Mouse (Mus musculus): ENCODE results near the gene Pde4d. TPM values are rescaled to one million over a fixed set of nuclear protein-coding genes. Genes with fewer than 3 reads are reported as not detected.

Pde4d gene
- total RNA-seq, 2 experiments from 2014 or later, result 108 to 120 TPM

DNA sequence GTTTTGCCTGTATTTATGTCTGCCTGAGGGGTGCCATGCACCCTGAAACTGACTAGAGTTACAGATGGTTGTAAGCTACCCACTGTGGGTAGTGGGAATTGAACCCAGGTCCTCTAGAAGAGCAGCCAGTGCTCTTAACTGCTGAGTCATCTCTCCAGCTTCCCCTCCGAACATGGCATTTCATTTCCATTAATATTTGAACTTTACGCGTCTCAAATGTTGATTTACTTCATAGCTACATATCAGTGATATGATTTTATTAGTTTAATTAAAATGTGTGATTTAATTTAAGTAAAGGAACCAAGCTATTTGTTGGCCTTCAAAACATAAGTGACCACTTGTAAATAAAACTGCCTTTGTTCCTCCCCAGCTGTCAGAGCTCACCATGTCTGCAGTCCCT is 1239.4 kb downstream of the Pde4d start:
- no peak for DNase-seq (ENCODE audit: extremely low spot score in 1 of 2, low spot score in 2 of 2)
- intact Hi-C loops (cut with DNase I), result no loop called here

DNA sequence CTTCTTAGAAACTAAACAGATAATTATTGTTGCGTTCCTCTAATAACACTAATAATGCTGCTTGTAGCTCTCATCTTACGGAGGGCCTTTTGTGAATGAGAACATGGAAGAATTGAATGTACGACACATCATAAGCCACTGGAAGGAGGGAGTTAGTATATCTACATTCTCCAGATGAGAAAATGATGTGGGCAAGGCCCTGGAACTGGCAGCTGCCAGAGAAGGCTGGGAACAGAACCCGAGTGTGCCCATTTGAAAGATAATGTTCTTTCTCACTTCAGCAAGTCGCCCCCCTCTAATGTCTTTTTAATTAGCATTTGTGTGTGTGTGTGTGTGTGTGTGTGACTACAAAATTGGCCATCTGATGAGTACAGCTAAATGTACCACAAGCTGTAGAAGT is 1240.8 kb downstream of the Pde4d start:
- intact Hi-C loops (cut with DNase I), result loop anchor here (5.0 kb wide), 1 partner anchor 37 kb away; no protein-coding TSS in a partner anchor
- DNase-seq (ENCODE audit: extremely low spot score in 1 of 2, low spot score in 2 of 2), result no peak

GRCm38 (mm10) chr13:109692851-109693250 is 1243.1 kb downstream of the Pde4d start:
- intact Hi-C loops (cut with DNase I), result loop anchor here (5.0 kb wide), 1 partner anchor 34 kb away; no protein-coding TSS in a partner anchor

DNA sequence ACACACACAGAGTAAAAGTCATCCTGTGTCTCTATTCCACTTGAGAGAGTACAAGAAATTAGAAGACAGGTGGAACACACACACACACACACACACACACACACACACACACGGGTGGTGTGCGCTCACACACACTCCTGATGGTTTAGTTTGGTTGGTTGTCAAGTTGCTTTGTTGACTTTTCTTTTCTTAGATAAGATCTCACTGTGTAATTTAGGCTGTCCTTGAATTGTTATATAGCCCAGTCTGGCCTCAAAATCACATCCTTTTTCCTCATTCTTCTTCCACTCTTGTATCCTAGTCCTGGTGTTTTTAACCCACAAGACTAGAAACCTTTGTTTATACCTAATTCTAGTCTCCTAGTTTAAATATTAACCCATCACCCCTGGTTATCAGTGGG is 1244.0 kb downstream of the Pde4d start:
- no peak for DNase-seq (ENCODE audit: extremely low spot score in 1 of 2, low spot score in 2 of 2)
- intact Hi-C loops (cut with DNase I), result loop anchor here (5.0 kb wide), 1 partner anchor 34 kb away; no protein-coding TSS in a partner anchor

More at GRCm38 (mm10) chr13:109692851-109693250, 1243.1 kb downstream of the Pde4d start:
- no peak for DNase-seq (ENCODE audit: extremely low spot score in 1 of 2, low spot score in 2 of 2)

GRCm38 (mm10) chr13:109694293-109694692 is 1244.5 kb downstream of the Pde4d start:
- intact Hi-C loops (cut with DNase I), result loop anchor here (5.0 kb wide), 1 partner anchor 33 kb away; no protein-coding TSS in a partner anchor
- no peak for DNase-seq (ENCODE audit: extremely low spot score in 1 of 2, low spot score in 2 of 2)

DNA sequence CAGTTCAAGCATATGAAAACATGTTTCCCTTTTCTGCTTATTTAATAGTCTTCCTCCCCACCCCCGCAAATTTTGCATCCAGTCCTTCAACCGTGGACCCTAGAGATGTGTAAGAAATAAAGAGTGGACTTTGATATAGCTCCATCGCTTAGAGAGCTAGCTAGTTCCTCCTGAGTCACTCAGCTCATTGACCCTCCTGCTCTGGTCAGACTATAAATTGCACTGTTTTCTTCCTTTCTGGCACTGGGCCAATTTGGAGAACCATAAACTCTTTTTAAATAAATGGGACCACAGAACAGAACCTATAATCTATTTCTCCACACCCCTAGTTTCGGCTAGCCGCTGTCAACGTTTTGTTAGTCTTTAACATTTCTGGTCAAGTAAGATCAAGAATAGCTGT is 1245.3 kb downstream of the Pde4d start:
- DNase-seq (ENCODE audit: extremely low spot score in 1 of 2, low spot score in 2 of 2), result no peak
- intact Hi-C loops (cut with DNase I), result no loop called here

GRCm38 (mm10) chr13:109706141-109706540 is 1256.4 kb downstream of the Pde4d start:
- DNase-seq (ENCODE audit: extremely low spot score in 1 of 2, low spot score in 2 of 2), result no peak
- intact Hi-C loops (cut with DNase I), result no loop called here

DNA sequence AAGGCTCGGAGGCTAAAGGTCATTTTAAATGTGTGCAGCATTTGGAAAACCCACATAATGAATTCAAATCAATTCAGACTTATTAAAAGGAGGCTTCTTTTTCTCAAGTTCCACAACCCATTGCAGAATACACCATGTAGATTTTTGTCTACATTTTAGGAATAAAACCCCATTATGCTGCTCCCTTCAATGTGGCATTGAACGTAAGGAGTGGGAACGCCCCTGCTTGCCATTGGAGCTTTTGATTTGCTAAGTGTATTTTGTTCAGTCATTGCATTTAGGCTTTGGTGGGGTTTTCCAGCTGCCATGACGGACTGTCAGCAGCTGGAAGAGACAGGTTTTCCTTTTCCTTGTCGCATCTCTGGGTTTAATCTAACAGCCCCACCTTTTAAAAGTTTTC is 1256.8 kb downstream of the Pde4d start:
- intact Hi-C loops (cut with DNase I), result no loop called here
- DNase-seq (ENCODE audit: extremely low spot score in 1 of 2, low spot score in 2 of 2), result no peak

DNA sequence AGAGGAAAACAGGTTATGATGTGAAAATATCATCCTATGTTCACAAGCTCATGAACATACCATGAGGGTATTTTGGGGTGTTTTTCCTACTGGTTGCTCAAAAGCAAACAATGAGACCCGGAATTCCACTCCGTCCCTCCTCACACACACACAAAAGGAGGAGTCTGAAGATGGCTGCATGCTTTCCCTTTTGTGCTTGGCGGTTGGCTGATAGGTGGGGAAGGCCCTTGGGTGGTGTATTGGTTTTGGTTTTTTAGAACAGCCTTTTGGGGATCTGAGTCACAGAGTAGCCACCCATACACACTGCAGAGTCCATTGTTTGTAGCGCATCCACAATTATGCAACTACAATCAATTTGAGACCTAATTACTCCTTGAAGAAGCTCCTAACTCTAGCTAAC is 1257.4 kb downstream of the Pde4d start:
- intact Hi-C loops (cut with DNase I), result no loop called here

DNA sequence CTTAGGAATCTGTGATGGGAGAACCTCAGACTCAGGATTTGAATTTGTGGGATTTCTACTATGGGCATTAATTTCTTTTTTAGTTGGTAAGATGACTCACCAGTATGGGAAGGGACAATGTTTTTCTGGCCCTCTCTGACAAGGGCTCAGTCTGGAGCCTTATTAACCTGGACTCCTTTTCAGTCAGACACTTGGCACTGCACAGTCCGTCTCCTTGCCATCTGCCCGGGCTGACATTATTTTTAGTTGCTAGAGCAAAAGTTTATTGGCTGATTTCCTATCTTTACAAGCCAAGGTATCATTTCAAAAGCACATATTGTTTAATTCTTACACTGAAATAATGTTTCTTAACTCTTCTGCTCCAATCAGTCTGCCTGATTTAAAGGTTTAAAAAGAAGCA is 1258.6 kb downstream of the Pde4d start:
- intact Hi-C loops (cut with DNase I), result no loop called here
- no peak for DNase-seq (ENCODE audit: extremely low spot score in 1 of 2, low spot score in 2 of 2)

More for the DNA sequence above, 1257.4 kb downstream of the Pde4d start:
- no peak for DNase-seq (ENCODE audit: extremely low spot score in 1 of 2, low spot score in 2 of 2)

GRCm38 (mm10) chr13:109714581-109714980 is 1264.8 kb downstream of the Pde4d start:
- intact Hi-C loops (cut with DNase I), result no loop called here
- no peak for DNase-seq (ENCODE audit: extremely low spot score in 1 of 2, low spot score in 2 of 2)

- intact Hi-C loops (cut with DNase I), result no loop called here
- no peak for DNase-seq (ENCODE audit: extremely low spot score in 1 of 2, low spot score in 2 of 2)
Measured at GRCm38 (mm10) chr13:109715321-109715720, 1265.6 kb downstream of the Pde4d start.

DNA sequence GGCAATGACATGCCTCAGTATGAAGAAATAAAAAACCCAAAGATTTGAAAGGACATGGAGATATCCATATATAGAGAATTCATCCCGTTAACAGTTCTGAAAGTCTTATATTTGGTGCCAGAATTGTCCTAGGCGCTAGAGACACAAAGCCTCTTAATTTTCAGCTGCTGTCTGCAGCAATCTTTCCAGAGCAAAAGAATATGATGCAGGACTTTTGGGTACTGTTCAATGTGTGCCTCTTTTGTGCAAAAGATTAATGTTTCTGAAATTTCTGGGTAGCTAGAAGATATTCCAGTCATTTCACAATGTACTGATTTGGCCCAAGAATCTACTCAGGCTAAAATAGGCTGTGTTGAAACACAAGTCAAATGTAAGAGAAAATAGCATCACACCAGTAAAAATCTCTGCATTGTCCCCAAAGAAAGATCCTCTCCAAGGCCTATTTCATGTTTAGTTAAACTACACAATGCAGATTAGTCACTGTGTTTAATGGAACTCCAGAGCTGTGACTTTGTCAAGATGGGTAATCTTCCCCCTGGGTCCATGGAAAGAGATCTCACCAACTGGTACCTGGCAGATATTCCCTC is 1270.5 kb downstream of the Pde4d start:
- intact Hi-C loops (cut with DNase I), result no loop called here
- DNase-seq (ENCODE audit: extremely low spot score in 1 of 2, low spot score in 2 of 2), result no peak

GRCm38 (mm10) chr13:109722237-109723119 is 1272.7 kb downstream of the Pde4d start:
- no peak for DNase-seq (ENCODE audit: extremely low spot score in 1 of 2, low spot score in 2 of 2)
- intact Hi-C loops (cut with DNase I), result no loop called here

GRCm38 (mm10) chr13:109727346-109727745 is 1277.6 kb downstream of the Pde4d start:
- DNase-seq (ENCODE audit: extremely low spot score in 1 of 2, low spot score in 2 of 2), result no peak

DNA sequence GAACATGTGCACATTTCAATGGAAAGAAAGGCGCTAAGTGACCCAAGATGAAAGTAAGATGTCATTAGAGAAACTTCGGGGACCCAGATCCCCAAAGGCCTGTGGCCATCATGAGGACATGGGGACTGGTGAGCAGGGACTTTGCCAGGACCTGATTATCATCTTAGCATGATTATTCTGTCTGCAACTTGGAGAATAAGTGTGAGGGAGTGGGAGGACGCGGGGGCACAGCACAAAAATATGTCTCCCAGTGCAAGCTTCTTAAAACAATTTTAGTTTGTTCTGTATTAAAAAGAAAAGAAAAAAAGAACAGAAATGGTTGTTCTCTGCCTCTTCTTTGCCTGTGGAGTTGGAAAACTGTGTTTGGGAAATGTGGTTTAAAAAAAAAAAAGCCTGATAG is 1279.9 kb downstream of the Pde4d start:
- intact Hi-C loops (cut with DNase I), result loop anchor here (5.0 kb wide), 1 partner anchor 37 kb away; no protein-coding TSS in a partner anchor
- no peak for DNase-seq (ENCODE audit: extremely low spot score in 1 of 2, low spot score in 2 of 2)

More at GRCm38 (mm10) chr13:109727346-109727745, 1277.6 kb downstream of the Pde4d start:
- intact Hi-C loops (cut with DNase I), result loop anchor here (5.0 kb wide), 1 partner anchor 35 kb away; no protein-coding TSS in a partner anchor

DNA sequence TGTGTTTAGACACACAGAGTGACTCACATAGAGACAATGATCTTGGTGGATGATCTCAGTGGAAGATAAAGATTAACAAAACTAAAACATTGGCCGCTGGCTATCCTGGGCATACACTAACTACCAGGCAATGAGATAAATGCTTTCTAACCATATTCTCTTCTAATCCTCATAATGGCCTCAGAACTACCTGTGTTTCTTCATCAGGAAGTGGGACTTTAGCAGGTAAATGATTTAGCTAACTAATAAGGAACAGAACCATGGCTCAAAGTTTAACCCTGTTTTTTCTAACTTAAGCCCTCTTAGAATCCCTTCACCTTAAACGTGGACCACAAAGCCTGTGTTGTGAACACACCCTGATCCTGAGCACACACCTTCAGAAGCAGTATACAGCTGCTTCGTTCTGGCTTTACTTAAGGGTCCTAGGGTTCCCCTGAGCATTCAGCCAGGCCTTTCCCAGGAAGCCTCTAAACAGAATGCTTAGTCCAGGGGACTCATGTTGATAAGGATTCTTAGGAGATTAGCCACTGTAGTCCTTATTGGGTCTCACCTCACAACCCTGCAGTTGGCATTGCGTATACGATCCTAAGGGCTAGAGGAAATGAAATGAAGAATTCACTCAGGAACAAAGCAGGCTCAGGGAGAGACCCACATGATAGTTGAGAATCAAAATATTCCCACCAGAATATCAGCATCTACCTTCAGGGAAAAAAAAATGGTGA is 1283.1 kb downstream of the Pde4d start:
- DNase-seq (ENCODE audit: extremely low spot score in 1 of 2, low spot score in 2 of 2), result no peak
- intact Hi-C loops (cut with DNase I), result no loop called here

DNA sequence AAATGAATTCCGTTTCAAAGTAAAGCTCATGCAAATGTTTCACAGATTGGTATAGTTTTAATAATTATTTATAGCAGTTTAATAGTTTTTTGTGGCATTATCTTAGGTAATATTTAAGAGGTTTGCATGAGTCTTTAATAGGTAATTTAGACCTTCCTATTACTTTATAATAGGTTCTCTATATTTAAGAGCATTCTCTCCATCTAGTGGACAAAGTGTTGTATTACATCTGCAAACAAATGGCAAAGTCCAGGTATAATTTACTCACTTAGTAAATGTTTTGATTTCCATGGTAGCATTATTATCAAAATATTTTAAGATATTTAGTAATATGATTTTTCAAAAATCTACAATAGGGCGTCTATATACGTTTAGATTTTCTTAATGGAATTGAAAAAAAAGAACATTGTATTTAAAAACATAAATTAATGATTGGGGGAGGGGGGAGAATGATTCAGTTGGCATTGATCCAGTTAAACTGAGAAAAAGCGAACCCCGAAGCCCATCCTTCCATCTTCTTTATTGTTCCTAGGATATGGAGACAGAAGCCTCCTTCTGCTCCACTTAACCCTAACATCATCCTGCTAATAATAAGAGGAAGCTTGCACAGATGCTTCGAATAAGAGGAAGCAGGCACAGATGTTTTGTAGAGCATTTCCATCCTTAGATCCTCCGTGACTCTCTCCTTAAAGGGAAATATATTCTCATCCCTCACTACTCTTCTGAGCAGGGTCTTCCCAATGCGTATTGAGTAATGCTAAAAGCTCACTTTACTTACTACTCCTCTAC is 1286.7 kb downstream of the Pde4d start:
- DNase-seq (ENCODE audit: extremely low spot score in 1 of 2, low spot score in 2 of 2), result no peak
- intact Hi-C loops (cut with DNase I), result no loop called here

All from left cerebral cortex, postnatal 10 days (tissue).